Mouse (Mus musculus) heart, embryonic 14.5 days (tissue): ENCODE data around the gene Usp29. TPM values are rescaled to one million over a fixed set of nuclear protein-coding genes. Genes with fewer than 3 reads are reported as not detected.
A peak's percentile ranks its signal among the peaks of the same experiment; 100 is the strongest.
"Not testable (repeated sequence)": the region's sequence is repeated elsewhere in the genome, so short reads cannot be mapped to it uniquely, and the experiment has no call there.

Experiments used
- ATAC-seq: fragments of 200-750 bp; cut with Nextera tagmentation; 2 replicates; pipeline ENCODE4 v1.8.0; 2017; ENCODE audit warnings: low read depth, moderate TSS enrichment; ENCODE audit not compliant: insufficient number of reproducible peaks, insufficient read depth, low FRiP score
- H3K27ac ChIP-seq, 2 experiments: fragments of 200-500 bp in 1 of 2; fragments of 300-500 bp in 1 of 2; sonication (generic) in 1 of 2; replicated peaks in 1 of 2; 2 replicates each; pipeline ENCODE4 v1.5.1; 2012 to 2014; ENCODE audit warnings: low read depth in 2 of 2, low read length in 2 of 2, control low read depth in 1 of 2, mild to moderate bottlenecking in 1 of 2, mixed read lengths in 1 of 2; ENCODE audit not compliant: control insufficient read depth in 1 of 2, insufficient read depth in 1 of 2
- H3K27me3 ChIP-seq: fragments of 300-500 bp; sonication (generic); 2 replicates; pipeline ENCODE4 v1.6.1; 2014; ENCODE audit warnings: mild to moderate bottlenecking, low read length, control low read depth; ENCODE audit not compliant: control insufficient read depth, insufficient read depth
- H3K36me3 ChIP-seq: fragments of 300-500 bp; sonication (generic); 2 replicates; pipeline ENCODE4 v1.6.1; 2014; ENCODE audit warnings: mild to moderate bottlenecking, control low read depth, low read length, mixed read lengths; ENCODE audit not compliant: control insufficient read depth, insufficient read depth
- H3K4me1 ChIP-seq, 2 experiments: fragments of 200-500 bp in 1 of 2; fragments of 300-500 bp in 1 of 2; sonication (generic) in 1 of 2; 2 replicates each; pipeline ENCODE4 v1.6.1; 2012 to 2014; ENCODE audit warnings: low read length in 2 of 2, control low read depth in 1 of 2, mixed read lengths in 1 of 2; ENCODE audit not compliant: control insufficient read depth in 2 of 2, insufficient read depth in 2 of 2
- H3K4me2 ChIP-seq: fragments of 300-500 bp; sonication (generic); 2 replicates; pipeline ENCODE4 v1.6.1; 2014; ENCODE audit warnings: mild to moderate bottlenecking, low read length
- H3K4me3 ChIP-seq, 2 experiments: fragments of 200-500 bp in 1 of 2; fragments of 300-500 bp in 1 of 2; sonication (generic) in 1 of 2; 2 replicates each; pipeline ENCODE4 v1.5.1; 2012 to 2014; ENCODE audit warnings: low read length in 2 of 2, mild to moderate bottlenecking in 2 of 2, control low read depth in 1 of 2, low read depth in 1 of 2, moderate library complexity in 1 of 2; ENCODE audit not compliant: control insufficient read depth in 1 of 2, insufficient read depth in 1 of 2
- H3K9ac ChIP-seq: fragments of 300-500 bp; sonication (generic); 2 replicates; pipeline ENCODE4 v1.6.1; 2014; ENCODE audit warnings: mild to moderate bottlenecking, low read length
- H3K9me3 ChIP-seq: fragments of 300-500 bp; sonication (generic); 2 replicates; pipeline ENCODE4 v1.6.1; 2016; ENCODE audit warnings: low read length, control low read depth; ENCODE audit not compliant: control insufficient read depth
- WGBS: fragments of 180-500 bp; shearing (Covaris S2); extraction: QIAGEN DNeasy Blood & Tissue Kit; methylation state at CpG from one replicate; pipeline ENCODE4 v1.1.7; 2014; 5-methylcytosine and 5-hydroxymethylcytosine counted together
- microRNA counts: library from miRNA; unstranded; fragments of <30 nt; microRNA quantifications from one replicate; lab custom pipeline; 2016
- microRNA-seq: library from miRNA; unstranded; fragments of <30 nt; microRNA quantifications from one replicate; pipeline ENCODE4, GENCODE M21; 2016
- polyA plus RNA-seq: library from polyadenylated mRNA; unstranded; fragments of >200 nt; fragmentation: Nextera tagmentation; extraction: Ambion mirVana; gene quantifications from 2 replicates; pipeline ENCODE4 v1.2.1, GENCODE M21; 2014

Usp29 gene
- polyA plus RNA-seq, 1 experiment from 2014 or later, result 7.7 TPM

DNA sequence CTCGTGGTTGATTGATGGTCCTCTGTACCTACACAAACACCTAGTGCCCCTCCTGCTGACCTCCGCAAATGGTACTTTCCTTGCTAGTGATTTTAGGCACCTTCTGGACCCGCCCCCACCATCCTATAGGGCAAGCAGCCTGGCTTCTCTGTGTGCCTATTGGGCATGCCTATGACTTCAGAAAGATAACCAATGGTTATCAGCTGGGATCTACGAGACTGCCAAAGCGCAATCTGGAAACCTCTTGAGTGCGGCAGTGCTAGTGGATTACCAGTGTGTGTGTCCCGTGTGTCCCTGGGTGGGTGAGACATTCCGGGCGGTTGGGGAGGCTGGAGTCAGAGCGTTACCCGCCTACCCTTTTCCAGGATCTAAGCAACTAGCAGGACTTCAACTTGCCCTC lies 264.9 kb downstream of the Usp29 start, which contains the start of gene Aurkc:
Gene Aurkc (plus strand): TSS at position 50 of the 400 bp plus-strand sequence.
- not testable (repeated sequence) for H3K9me3 ChIP-seq
- 61% methylated on average over 11 of the region's 11 CpGs for WGBS

DNA sequence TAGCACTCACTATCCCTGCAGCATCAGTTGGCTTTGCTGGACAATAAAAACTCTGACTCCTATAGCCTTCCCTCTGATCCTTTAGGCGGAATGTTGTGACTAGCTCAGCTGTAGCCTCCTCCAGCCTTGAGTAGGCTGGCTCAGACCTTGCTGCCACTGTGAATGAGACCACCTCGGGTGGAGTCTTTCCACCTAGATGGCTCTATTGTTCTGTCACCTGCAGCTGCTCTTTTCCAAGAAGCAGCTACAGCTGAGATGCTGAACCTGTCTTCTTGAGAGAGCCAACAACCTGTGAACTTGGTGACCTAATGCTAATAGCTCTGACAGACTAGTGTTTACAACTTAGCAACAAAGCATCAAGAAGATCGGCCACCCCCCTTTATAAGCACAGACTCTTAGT lies 268.5 kb downstream of the Usp29 start:
- H3K9me3 ChIP-seq, H3K36me3 ChIP-seq, H3K27ac ChIP-seq, H3K9ac ChIP-seq, H3K4me2 ChIP-seq, H3K4me1 ChIP-seq, H3K27me3 ChIP-seq, ATAC-seq, H3K4me3 ChIP-seq: not testable (repeated sequence)
- 64% methylated on average over 3 of the region's 3 CpGs for WGBS

More for the DNA sequence above, 264.9 kb downstream of the Usp29 start, which contains the start of gene Aurkc:
- not testable (repeated sequence) for ATAC-seq, H3K27me3 ChIP-seq, H3K36me3 ChIP-seq, H3K4me2 ChIP-seq, H3K9ac ChIP-seq, H3K4me1 ChIP-seq, H3K4me3 ChIP-seq, H3K27ac ChIP-seq

DNA sequence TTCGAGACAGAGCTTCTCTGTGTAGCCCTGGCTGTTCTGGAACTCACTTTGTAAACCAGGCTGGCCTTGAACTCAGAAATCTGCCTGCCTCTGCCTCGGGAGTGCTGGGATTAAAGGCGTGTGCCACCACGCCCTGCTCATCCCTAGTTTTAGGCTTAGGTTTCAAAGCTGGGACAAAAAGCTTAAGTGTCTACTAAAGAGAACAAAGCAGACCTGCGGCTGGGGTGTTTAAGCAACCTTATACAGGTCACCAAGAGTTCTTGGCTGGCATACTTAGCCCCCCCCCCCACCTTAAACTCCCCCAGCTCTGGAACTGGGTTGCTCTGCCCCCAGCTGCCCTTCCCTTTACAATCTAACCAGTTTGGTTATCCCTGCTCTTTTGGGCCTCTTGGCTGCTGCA lies 275.1 kb downstream of the Usp29 start:
- not testable (repeated sequence) for H3K4me3 ChIP-seq, H3K27me3 ChIP-seq, H3K4me1 ChIP-seq, H3K27ac ChIP-seq, H3K9ac ChIP-seq, H3K9me3 ChIP-seq, H3K4me2 ChIP-seq, H3K36me3 ChIP-seq, ATAC-seq
- 63% methylated on average over 5 of the region's 5 CpGs for WGBS

MicroRNAs encoded within 50 kb of the gene (microRNA counts, 519-probe panel; counts per million panel counts)
- 322 counts per million, percentile 70 among the panel's probes with 10 or more counts for microRNA mmu-miR-3099 (lab: Ali Mortazavi, UCI)

Small RNA genes lying within 50 kb of the gene (microRNA-seq; reads per million reads assigned to microRNA genes)
- 38.9 reads per million, percentile 39 among the genes with 10 or more reads in this experiment for gene Mir3099

Other genes starting within 250 kb of the Usp29 start
- gene Olfr5, start 243.6 kb upstream of the Usp29 start, polyA plus RNA-seq, result not detected in 2 replicates
- gene Olfr1347, start 230.8 kb upstream of the Usp29 start, polyA plus RNA-seq, result not detected in 2 replicates
- gene Olfr1348, start 221.8 kb upstream of the Usp29 start, polyA plus RNA-seq, result not detected in 2 replicates
- not detected in 2 replicates for gene Olfr1349, start 207.6 kb upstream of the Usp29 start, polyA plus RNA-seq
- not detected in 2 replicates for gene Olfr1350, start 165.7 kb upstream of the Usp29 start, polyA plus RNA-seq
- gene Zim1, start 34.1 kb upstream of the Usp29 start, polyA plus RNA-seq, result 13.9 and 19.0 TPM in 2 replicates
- 119 and 120 TPM in 2 replicates for gene Peg3, start 147 bp upstream of the Usp29 start, polyA plus RNA-seq